In the genomic region with DNA sequence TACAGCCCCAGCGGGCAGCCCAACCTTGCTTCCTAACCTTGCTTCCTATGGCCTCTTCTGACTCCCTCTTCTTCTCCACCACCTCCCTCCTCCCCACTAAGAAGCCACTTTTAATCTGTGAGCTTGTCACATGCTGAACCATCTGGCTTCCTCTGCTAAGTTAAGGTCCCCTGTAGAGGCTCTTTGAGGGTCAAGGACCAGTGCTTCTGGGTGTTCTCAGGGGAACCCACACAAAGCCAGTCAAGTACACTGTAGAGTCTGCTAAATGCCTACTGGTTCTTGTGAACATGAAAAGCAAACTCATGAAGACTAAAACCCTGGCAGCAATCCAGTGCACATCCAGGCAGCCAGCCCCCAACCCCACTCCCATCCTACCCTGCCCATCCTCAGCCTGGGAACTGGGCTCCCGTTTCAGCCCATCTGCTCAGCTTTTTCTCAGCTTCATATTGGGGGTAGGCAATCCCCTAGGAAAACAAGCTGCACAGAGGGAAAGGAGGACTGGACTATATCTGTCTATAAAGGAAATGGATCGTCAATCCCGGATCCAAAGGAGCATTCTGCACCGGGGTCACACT, we compare ENCODE assay signal across 13 mouse cellular contexts.
DNase-seq lines count a peak whose midpoint lies in the region.
"Had no signal": no experiment of that assay in that cellular context is flagged by ENCODE, and none has a peak within 500 bp of the region (broad histone marks: within the 10 kb centered on the region; RNA-seq: fewer than 3 reads in every experiment).

No protein-coding gene starts in this region.

- 87% methylated on average over 5 of the region's 5 CpGs for WGBS in limb, embryonic 10.5 days

- no peak overlapping the region for H3K27ac ChIP-seq in limb, embryonic 10.5 days
- H3K27ac ChIP-seq: intestine, embryonic 15.5 days; liver, embryonic 13.5 days had no signal

- H3K27me3 ChIP-seq in limb, embryonic 10.5 days (ENCODE audit: low read depth, poor library complexity, severe bottlenecking) = no peaks in the 10 kb centered on the region
- H3K27me3 ChIP-seq: intestine, embryonic 15.5 days; liver, embryonic 13.5 days had no signal

- no peaks in the 10 kb centered on the region for H3K4me1 ChIP-seq in limb, embryonic 10.5 days
- H3K4me1 ChIP-seq: intestine, embryonic 15.5 days; liver, embryonic 13.5 days had no signal

- intact Hi-C loops in left cerebral cortex, postnatal 14 days (cut with DNase I) = no loop called here

- no peaks in the 10 kb centered on the region for H3K36me3 ChIP-seq in limb, embryonic 10.5 days
- H3K36me3 ChIP-seq: intestine, embryonic 15.5 days; liver, embryonic 13.5 days had no signal

- no peaks in the 10 kb centered on the region for H3K9me3 ChIP-seq in limb, embryonic 10.5 days (replicated peaks)
- H3K9me3 ChIP-seq: intestine, embryonic 15.5 days; liver, embryonic 13.5 days; megakaryocyte, embryonic 14.5 days had no signal

- no peak overlapping the region for H3K4me3 ChIP-seq in limb, embryonic 10.5 days
- H3K4me3 ChIP-seq: intestine, embryonic 15.5 days; liver, embryonic 13.5 days had no signal

- DNase-seq in left cerebral cortex, postnatal 14 days (ENCODE audit: low spot score in 2 of 2) = peak; percentile 66 to 71
- DNase-seq in left cerebral cortex, adult 11 months (ENCODE audit: low spot score) = no peak
- DNase-seq in right cerebral cortex, postnatal 14 days = peak; percentile 52
- DNase-seq in right cerebral cortex, postnatal 36 days (ENCODE audit: low spot score in 2 of 2) = no peak
- DNase-seq in layer of hippocampus, adult 8-10 months (ENCODE audit: low spot score in 2 of 2) = peak; percentile 60 to 61
- peak; percentile 43 for DNase-seq in telencephalon, adult 2 months (ENCODE audit: low read depth, low spot score)
- no peak for DNase-seq in limb, embryonic 10.5 days (ENCODE audit: low spot score)
- DNase-seq: cerebellum, postnatal 36 days; gastrocnemius, postnatal 14 days; kidney, postnatal 25 days; liver, embryonic 13.5 days had no signal

Comparison
In these comparisons a context has a peak if more than half of its experiments do, and no peak if none do; other contexts are left out.
1. DNase-seq: peak in left cerebral cortex, postnatal 14 days (2 of 2), right cerebral cortex, postnatal 14 days (single experiment), layer of hippocampus, adult 8-10 months (2 of 2) and telencephalon, adult 2 months (single experiment); none in left cerebral cortex, adult 11 months (single experiment), right cerebral cortex, postnatal 36 days (0 of 2) and limb, embryonic 10.5 days (single experiment).